Mouse (Mus musculus): ENCODE measurements around the gene Iqcf1. TPM values are rescaled to one million over a fixed set of nuclear protein-coding genes. Genes with fewer than 3 reads are reported as not detected.

The Iqcf1 gene
- polyA plus RNA-seq, 1 experiment: not detected

DNA sequence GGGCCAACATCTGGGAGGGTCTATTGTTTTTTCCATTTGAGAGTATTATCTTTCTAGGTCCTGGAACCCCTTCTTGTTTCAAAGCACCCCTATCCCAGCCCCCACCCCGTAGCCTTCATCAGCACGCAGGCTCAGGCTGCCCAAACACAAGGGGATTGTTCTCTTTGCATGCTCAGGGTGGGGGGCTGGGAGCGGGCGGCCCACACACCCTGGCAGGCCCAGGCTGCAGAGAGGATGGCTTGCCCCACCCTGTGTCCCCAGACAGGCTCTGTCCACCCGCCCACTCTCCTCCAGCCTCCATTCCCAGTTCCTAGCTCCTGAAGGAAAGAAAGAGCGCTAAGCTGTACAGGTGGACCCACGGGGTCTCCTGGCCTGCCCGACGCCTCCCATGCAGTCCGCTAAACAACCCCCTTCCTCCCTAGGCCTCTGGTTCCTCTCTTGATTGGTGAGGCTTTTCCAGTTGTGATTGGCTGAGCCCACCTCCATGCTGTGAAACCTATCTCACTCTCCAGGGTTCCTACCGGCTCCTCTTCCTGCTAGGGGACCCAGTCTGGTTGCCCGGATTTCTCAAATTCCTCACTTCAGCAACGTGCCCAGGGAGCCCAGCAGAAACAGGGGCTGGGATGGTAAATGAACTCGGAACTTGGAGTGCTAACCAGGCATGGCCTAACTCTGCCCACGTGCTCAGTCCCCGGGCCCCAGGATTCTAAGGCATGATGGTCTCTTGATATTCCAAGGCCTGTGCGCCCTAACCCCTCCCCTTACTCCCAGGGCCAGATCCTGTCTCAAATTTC lies 44.7 kb upstream of the Iqcf1 start:
- 73% methylated on average over 17 of the region's 17 CpGs for WGBS
- H3K4me1 ChIP-seq (ENCODE audit: control insufficient read depth, insufficient read depth, low read length): no peaks in the 10 kb centered on the region
- no peak overlapping the region for H3K27ac ChIP-seq (ENCODE audit: control insufficient read depth, insufficient read depth, low read depth, low read length, poor library complexity)
- TF ChIP-seq CTCF (IDR thresholded peaks at IDR 0.05; ENCODE audit: control insufficient read depth, insufficient read depth, low read length) (no peak), POLR2A (IDR thresholded peaks at IDR 0.05; ENCODE audit: borderline replicate concordance, control insufficient read depth, low read depth, low read length) (no peak)
- no peak overlapping the region for H3K4me3 ChIP-seq (replicated peaks; ENCODE audit: control insufficient read depth, low read depth, low read length)

DNA sequence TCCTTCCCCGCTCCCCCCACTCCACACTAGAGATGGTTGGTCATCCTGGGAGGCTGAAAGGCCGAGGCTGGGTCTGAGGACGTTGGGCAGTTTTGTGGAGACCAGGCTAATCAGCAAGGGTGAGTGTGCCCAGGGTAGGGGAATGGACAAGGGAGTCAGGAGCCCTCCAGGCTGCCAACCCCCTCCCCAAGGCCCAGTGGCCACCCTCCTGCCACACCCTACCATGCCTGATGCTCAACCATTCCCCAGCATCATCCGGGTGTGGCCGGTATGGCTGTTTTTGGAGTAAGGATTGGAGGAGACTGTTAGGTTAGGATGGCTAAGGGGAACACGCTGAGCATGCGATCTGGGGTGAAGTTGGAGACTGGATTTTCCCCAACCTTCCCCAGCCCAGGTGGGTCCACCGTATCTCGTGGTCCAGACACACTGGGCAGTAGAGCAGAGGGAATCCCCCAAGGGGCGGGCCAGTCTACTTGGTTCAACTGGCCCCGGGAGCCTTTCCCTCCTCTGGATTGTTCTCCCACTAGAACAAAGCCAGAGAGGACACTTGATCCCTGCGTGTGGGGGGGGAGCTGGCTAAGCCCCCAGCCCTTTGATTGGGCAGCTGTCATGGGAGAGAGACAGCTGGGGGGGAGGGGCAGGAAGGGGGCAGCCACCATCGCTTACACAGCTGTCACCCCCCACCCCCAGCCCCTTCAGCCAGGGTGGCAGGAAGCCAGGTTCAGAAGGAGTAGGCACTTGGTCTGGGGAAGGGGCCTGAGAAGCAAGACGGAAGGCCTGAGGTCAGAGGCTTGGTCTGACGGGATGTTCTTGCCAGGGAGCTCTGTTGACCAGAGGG lies 43.2 kb upstream of the Iqcf1 start:
- Histone ChIP-seq H3K4me3 (replicated peaks; ENCODE audit: control insufficient read depth, low read depth, low read length) (no peak overlapping the region), H3K4me1 (ENCODE audit: control insufficient read depth, insufficient read depth, low read length) (no peaks in the 10 kb centered on the region), H3K27ac (ENCODE audit: control insufficient read depth, insufficient read depth, low read depth, low read length, poor library complexity) (no peak overlapping the region)
- TF ChIP-seq POLR2A (IDR thresholded peaks at IDR 0.05; ENCODE audit: borderline replicate concordance, control insufficient read depth, low read depth, low read length): no peak
- no peak for TF ChIP-seq CTCF (IDR thresholded peaks at IDR 0.05; ENCODE audit: control insufficient read depth, insufficient read depth, low read length)
- WGBS: 81% methylated on average over 15 of the region's 15 CpGs

DNA sequence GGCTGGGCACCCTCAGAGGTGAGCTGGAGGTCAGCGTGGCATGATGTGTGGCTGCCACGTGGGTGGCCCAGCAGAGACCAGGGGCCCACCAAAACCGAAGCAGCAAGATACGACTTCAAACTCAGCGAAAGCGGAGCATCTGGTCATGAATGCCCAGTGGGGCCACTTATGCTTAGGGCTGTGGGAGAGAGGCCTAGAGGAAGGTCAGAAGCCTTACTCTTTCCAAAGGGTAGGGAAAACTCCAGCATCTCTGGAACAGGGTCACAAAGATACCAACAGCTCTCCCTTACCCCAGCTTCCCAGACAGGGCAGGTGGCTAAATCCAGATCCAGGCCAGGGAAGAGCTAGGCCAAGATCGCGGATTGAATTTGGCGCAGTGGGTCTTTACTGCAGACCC lies 42.6 kb upstream of the Iqcf1 start:
- WGBS: 93% methylated on average over 9 of the region's 9 CpGs
- H3K4me1 ChIP-seq (ENCODE audit: control insufficient read depth, insufficient read depth, low read length): no peaks in the 10 kb centered on the region
- no peak overlapping the region for H3K4me3 ChIP-seq (replicated peaks; ENCODE audit: control insufficient read depth, low read depth, low read length)
- TF ChIP-seq CTCF (IDR thresholded peaks at IDR 0.05; ENCODE audit: control insufficient read depth, insufficient read depth, low read length): no peak
- no peak for TF ChIP-seq POLR2A (IDR thresholded peaks at IDR 0.05; ENCODE audit: borderline replicate concordance, control insufficient read depth, low read depth, low read length)
- no peak overlapping the region for H3K27ac ChIP-seq (ENCODE audit: control insufficient read depth, insufficient read depth, low read depth, low read length, poor library complexity)

DNA sequence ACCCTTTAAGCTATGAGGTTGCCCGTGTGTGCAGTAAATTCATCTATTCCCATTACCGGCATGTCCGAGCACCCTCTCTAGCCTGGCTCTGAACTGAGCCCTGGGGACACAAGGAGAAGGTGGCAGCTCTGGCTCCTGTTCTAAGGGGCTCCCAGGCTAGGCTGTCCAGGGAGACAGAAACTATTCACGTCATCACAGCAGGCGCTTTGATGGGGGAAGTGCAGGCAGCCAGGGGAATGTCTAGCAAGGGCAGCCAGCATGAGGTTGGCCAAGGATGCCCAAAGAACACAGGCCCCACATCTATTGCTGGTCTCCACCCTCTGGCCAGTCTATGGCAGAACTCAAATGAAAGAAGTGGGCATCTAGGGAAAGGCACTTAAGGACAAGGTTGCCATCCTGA lies 41.8 kb upstream of the Iqcf1 start:
- Histone ChIP-seq H3K27ac (ENCODE audit: control insufficient read depth, insufficient read depth, low read depth, low read length, poor library complexity) (no peak overlapping the region), H3K4me3 (replicated peaks; ENCODE audit: control insufficient read depth, low read depth, low read length) (no peak overlapping the region), H3K4me1 (ENCODE audit: control insufficient read depth, insufficient read depth, low read length) (no peaks in the 10 kb centered on the region)
- 77% methylated on average over 5 of the region's 5 CpGs for WGBS
- TF ChIP-seq POLR2A (IDR thresholded peaks at IDR 0.05; ENCODE audit: borderline replicate concordance, control insufficient read depth, low read depth, low read length) (no peak), CTCF (IDR thresholded peaks at IDR 0.05; ENCODE audit: control insufficient read depth, insufficient read depth, low read length) (no peak)

DNA sequence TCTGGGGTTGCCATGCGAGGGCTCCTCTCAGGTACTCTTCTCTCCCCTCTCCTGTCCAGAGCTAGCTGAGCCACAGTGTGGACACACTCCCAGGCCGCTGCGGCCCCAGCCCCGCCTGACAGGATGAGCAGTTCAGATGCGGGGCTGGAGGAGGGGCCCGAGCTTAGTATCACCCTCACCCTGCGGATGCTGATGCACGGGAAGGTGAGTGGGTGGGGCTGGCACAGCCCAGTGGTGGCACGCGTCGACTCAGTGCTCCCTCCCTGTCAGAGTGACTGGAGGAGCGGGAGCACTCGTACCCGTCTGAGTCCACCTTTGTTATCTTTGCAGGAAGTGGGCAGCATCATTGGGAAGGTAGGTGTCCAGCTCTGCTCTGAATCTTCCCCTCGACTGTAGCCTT lies 39.8 kb upstream of the Iqcf1 start:
- TF ChIP-seq CTCF (IDR thresholded peaks at IDR 0.05; ENCODE audit: control insufficient read depth, insufficient read depth, low read length) (no peak), POLR2A (IDR thresholded peaks at IDR 0.05; ENCODE audit: borderline replicate concordance, control insufficient read depth, low read depth, low read length) (no peak)
- H3K4me1 ChIP-seq (ENCODE audit: control insufficient read depth, insufficient read depth, low read length): no peaks in the 10 kb centered on the region
- no peak overlapping the region for H3K4me3 ChIP-seq (replicated peaks; ENCODE audit: control insufficient read depth, low read depth, low read length)
- no peak overlapping the region for H3K27ac ChIP-seq (ENCODE audit: control insufficient read depth, insufficient read depth, low read depth, low read length, poor library complexity)
- 86% methylated on average over 15 of the region's 15 CpGs for WGBS

DNA sequence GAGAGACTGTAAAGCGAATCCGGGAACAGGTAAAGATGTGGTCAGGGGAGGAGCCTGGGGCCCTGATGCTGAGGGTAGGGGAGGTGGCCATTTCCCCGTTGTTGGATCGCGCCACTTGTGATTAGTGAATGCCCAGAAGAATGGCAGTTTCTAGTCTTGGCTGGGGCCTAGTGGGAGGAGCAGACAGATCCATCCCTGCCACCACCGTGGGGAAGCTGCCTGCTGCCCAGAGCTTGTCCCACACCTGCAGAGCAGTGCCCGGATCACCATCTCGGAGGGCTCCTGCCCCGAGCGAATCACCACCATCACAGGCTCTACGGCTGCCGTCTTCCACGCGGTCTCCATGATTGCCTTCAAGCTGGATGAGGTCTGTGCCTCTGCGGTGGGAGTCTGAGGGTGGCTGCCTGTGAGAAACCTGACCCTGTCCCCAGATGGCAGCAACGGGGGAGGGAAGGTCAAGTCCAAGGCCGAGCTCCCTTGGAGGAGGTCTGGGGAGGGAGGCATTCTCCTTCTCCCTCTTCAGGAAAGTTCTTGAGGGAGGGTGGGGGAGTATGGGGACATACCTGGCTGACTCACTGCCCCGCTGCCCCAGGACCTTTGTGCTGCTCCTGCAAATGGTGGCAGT lies 39.3 kb upstream of the Iqcf1 start:
- 84% methylated on average over 18 of the region's 18 CpGs for WGBS
- TF ChIP-seq POLR2A (IDR thresholded peaks at IDR 0.05; ENCODE audit: borderline replicate concordance, control insufficient read depth, low read depth, low read length): no peak
- TF ChIP-seq CTCF (IDR thresholded peaks at IDR 0.05; ENCODE audit: control insufficient read depth, insufficient read depth, low read length): no peak
- no peak overlapping the region for H3K4me3 ChIP-seq (replicated peaks; ENCODE audit: control insufficient read depth, low read depth, low read length)
- no peak overlapping the region for H3K27ac ChIP-seq (ENCODE audit: control insufficient read depth, insufficient read depth, low read depth, low read length, poor library complexity)
- H3K4me1 ChIP-seq (ENCODE audit: control insufficient read depth, insufficient read depth, low read length): no peaks in the 10 kb centered on the region

DNA sequence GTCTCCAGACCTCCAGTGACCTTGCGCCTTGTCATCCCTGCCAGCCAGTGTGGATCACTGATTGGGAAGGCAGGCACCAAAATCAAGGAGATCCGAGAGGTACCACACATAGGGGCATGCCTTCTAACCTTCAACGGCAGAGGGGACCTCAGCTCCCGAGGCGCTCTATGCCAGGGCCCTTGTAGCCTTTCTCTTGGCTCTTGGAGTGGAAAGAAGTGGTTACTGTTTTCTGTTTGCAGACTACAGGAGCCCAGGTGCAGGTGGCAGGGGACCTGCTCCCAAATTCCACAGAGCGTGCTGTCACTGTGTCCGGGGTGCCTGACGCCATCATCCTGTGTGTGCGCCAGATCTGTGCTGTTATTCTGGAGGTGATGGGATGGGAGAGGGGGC lies 38.7 kb upstream of the Iqcf1 start:
- no peaks in the 10 kb centered on the region for H3K4me1 ChIP-seq (ENCODE audit: control insufficient read depth, insufficient read depth, low read length)

More for the DNA sequence above, 38.7 kb upstream of the Iqcf1 start:
- 91% methylated on average over 9 of the region's 9 CpGs for WGBS
- Histone ChIP-seq H3K4me3 (replicated peaks; ENCODE audit: control insufficient read depth, low read depth, low read length) (no peak overlapping the region), H3K27ac (ENCODE audit: control insufficient read depth, insufficient read depth, low read depth, low read length, poor library complexity) (no peak overlapping the region)
- no peak for TF ChIP-seq CTCF (IDR thresholded peaks at IDR 0.05; ENCODE audit: control insufficient read depth, insufficient read depth, low read length)
- TF ChIP-seq POLR2A (IDR thresholded peaks at IDR 0.05; ENCODE audit: borderline replicate concordance, control insufficient read depth, low read depth, low read length): no peak

Data from bone marrow, adult 2 months (tissue).